Mouse (Mus musculus) forebrain, embryonic 16.5 days (tissue): ENCODE results near the gene Crispld2. TPM values are rescaled to one million over a fixed set of nuclear protein-coding genes. Genes with fewer than 3 reads are reported as not detected.

Experiments used
- ATAC-seq: fragments of 200-750 bp; cut with Nextera tagmentation; 2 replicates; pipeline ENCODE4 v1.8.0; 2017; ENCODE audit warnings: mild to moderate bottlenecking, moderate library complexity
- H3K27ac ChIP-seq: fragments of 300-500 bp; sonication (generic); 2 replicates; pipeline ENCODE4 v1.5.1; 2014; ENCODE audit warnings: low read length, control low read depth
- H3K27me3 ChIP-seq: fragments of 300-500 bp; sonication (generic); replicated peaks from 2 replicates; pipeline ENCODE4 v1.6.1; 2014; ENCODE audit warnings: low read length; ENCODE audit not compliant: control insufficient read depth, insufficient read depth
- H3K36me3 ChIP-seq: fragments of 300-500 bp; sonication (generic); 2 replicates; pipeline ENCODE4 v1.6.1; 2014; ENCODE audit not compliant: control insufficient read depth, insufficient read depth
- H3K4me1 ChIP-seq: fragments of 300-500 bp; sonication (generic); replicated peaks from 2 replicates; pipeline ENCODE4 v1.6.1; 2014; ENCODE audit warnings: low read length; ENCODE audit not compliant: control insufficient read depth, insufficient read depth
- H3K4me2 ChIP-seq: fragments of 300-500 bp; sonication (generic); 2 replicates; pipeline ENCODE4 v1.6.1; 2014; ENCODE audit warnings: mild to moderate bottlenecking, low read length, control low read depth
- H3K4me3 ChIP-seq: fragments of 300-500 bp; sonication (generic); replicated peaks from 2 replicates; pipeline ENCODE4 v1.5.1; 2014; ENCODE audit warnings: mild to moderate bottlenecking, low read length, control low read depth
- H3K9ac ChIP-seq: fragments of 300-500 bp; sonication (generic); replicated peaks from 2 replicates; pipeline ENCODE4 v1.6.1; 2014; ENCODE audit warnings: low read depth, low read length, control low read depth
- H3K9me3 ChIP-seq: fragments of 300-500 bp; sonication (generic); 2 replicates; pipeline ENCODE4 v1.6.1; 2016; ENCODE audit warnings: low read length; ENCODE audit not compliant: control insufficient read depth
- WGBS: fragments of 180-500 bp; shearing (Covaris S2); extraction: QIAGEN DNeasy Blood & Tissue Kit; methylation state at CpG from one replicate; pipeline ENCODE4 v1.1.7; 2014; 5-methylcytosine and 5-hydroxymethylcytosine counted together
- polyA plus RNA-seq: library from polyadenylated mRNA; unstranded; fragments of >200 nt; fragmentation: Nextera tagmentation; extraction: Ambion mirVana; gene quantifications from 2 replicates; pipeline ENCODE4 v1.2.1, GENCODE M21; 2015

Crispld2 gene
- polyA plus RNA-seq, 1 experiment from 2014 or later, result 1.2 TPM

DNA sequence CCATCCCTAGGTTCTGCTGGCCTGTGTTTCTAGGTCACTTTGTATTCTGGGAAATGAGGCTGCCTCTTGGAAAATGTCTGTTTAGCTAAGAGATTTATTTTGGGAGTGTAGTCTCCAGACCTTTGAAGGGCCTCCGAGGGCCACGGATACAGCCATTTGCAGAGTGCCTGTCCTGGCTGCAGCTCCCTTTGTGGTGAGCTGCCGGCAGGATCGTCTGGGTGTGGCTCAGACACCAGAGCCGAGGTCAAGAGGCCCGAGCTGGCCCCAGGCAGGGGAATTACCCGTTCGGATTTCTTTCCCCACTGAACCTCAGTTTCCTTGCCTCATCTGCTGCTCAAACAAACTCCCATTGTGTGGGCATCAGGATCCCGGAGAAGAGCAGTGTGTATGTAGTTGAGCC, 43.9 kb downstream of the Crispld2 start:
- H3K36me3 ChIP-seq, result no peaks in the 10 kb centered on the region
- no peak for ATAC-seq
- H3K4me1 ChIP-seq, result no peaks in the 10 kb centered on the region
- no peak overlapping the region for H3K4me2 ChIP-seq
- H3K27me3 ChIP-seq, result no peaks in the 10 kb centered on the region
- H3K9ac ChIP-seq, result no peak overlapping the region
- H3K9me3 ChIP-seq, result no peaks in the 10 kb centered on the region
- no peak overlapping the region for H3K4me3 ChIP-seq
- no peak overlapping the region for H3K27ac ChIP-seq
- WGBS, result 45% methylated on average over 9 of the region's 9 CpGs

DNA sequence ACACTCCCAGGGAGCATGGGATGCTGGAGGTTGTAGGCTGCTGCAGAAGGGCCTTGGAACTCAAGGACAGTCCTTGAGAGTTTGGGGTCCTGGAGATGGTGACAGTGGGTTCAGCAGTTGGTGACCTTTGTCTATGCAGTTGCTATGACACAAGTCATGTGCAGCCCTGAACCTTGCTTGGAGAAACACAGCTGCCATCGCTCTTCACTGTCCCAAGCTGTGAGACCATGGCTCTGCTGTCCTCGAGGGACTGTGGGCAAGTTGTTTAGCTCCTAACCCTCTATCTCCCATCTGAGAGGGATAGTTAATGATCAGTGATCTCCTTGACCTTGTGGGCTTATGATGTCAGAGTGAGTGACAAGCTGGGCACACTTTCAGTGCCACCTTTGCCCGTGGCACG, 44.3 kb downstream of the Crispld2 start:
- no peaks in the 10 kb centered on the region for H3K36me3 ChIP-seq
- no peak overlapping the region for H3K9ac ChIP-seq
- H3K4me2 ChIP-seq, result no peak overlapping the region
- no peaks in the 10 kb centered on the region for H3K9me3 ChIP-seq
- no peak overlapping the region for H3K4me3 ChIP-seq
- H3K4me1 ChIP-seq, result no peaks in the 10 kb centered on the region
- no peak overlapping the region for H3K27ac ChIP-seq
- no peaks in the 10 kb centered on the region for H3K27me3 ChIP-seq
- WGBS, result 82% methylated on average over 4 of the region's 4 CpGs
- ATAC-seq, result no peak

DNA sequence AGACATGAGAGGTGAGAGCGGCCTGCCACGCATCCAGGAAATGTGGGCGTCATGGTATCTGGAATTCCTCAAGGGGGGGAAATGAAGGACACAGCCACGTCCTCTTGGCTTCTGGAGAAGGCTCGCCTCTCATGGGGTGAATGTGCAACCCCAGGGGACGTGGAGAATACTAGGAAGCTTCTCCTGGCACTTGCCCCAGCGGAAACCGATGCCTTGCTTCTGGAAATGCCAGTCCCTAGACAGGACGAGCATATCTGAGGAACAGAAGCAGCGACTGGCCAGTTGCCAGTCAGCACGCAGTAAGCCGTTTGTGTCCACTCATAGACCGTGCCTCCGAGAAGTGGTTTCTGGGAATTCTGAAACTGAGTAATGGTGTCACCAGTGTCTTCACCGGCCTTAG, 45.0 kb downstream of the Crispld2 start:
- no peak overlapping the region for H3K9ac ChIP-seq
- no peak for ATAC-seq
- no peaks in the 10 kb centered on the region for H3K27me3 ChIP-seq
- no peak overlapping the region for H3K4me2 ChIP-seq
- no peaks in the 10 kb centered on the region for H3K4me1 ChIP-seq
- H3K9me3 ChIP-seq, result no peaks in the 10 kb centered on the region
- H3K36me3 ChIP-seq, result no peaks in the 10 kb centered on the region
- WGBS, result 85% methylated on average over 15 of the region's 15 CpGs
- no peak overlapping the region for H3K27ac ChIP-seq
- no peak overlapping the region for H3K4me3 ChIP-seq

DNA sequence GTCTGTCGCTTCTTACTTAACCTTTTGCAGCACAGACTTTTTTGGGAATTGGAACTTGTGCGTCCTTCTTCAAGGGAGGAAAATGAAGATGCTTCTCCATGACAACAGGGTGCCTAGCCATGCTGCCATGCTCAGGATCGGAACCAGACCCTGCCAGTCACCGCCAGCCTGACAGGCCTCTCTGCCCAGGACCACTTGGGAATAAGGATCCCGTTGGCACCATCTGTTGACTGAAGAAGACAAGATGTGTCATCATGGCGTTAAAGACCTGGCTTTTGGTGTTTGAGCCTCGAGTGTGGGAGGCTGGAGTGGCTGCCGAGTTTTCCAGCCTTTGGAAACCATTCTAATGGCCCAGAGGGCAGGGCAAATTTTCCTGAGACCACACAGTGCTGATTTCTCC, 45.4 kb downstream of the Crispld2 start:
- no peak for ATAC-seq
- H3K27ac ChIP-seq, result no peak overlapping the region
- WGBS, result 82% methylated on average over 8 of the region's 8 CpGs

DNA sequence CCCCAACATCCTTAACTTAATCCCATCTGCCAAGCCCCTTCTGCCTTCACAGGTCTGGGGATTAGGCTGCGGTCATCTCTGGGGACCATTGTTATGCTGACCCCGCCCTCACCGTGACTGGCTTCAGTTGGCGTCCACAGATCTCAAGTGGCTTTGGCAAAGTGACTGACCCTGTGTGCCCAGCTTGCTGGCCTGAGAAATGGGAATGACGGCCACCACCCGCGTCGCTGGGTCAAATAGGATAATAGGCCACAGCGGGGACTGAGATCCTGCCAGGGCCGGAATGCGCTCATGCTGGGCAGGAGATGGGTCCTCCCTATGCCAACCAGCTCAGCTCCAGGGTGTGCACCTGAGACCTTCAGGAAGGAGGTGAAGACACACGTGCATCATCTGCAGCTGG, 46.5 kb downstream of the Crispld2 start:
- Histone ChIP-seq H3K9ac (no peak overlapping the region), H3K9me3 (no peaks in the 10 kb centered on the region), H3K4me3 (no peak overlapping the region), H3K27ac (no peak overlapping the region), H3K4me2 (no peak overlapping the region), H3K27me3 (no peaks in the 10 kb centered on the region), H3K4me1 (no peaks in the 10 kb centered on the region), H3K36me3 (no peaks in the 10 kb centered on the region)
- no peak for ATAC-seq
- 86% methylated on average over 12 of the region's 12 CpGs for WGBS

More for the DNA sequence above, 45.4 kb downstream of the Crispld2 start:
- Histone ChIP-seq H3K36me3 (no peaks in the 10 kb centered on the region), H3K9me3 (no peaks in the 10 kb centered on the region), H3K4me2 (no peak overlapping the region), H3K4me1 (no peaks in the 10 kb centered on the region), H3K4me3 (no peak overlapping the region), H3K9ac (no peak overlapping the region), H3K27me3 (no peaks in the 10 kb centered on the region)

DNA sequence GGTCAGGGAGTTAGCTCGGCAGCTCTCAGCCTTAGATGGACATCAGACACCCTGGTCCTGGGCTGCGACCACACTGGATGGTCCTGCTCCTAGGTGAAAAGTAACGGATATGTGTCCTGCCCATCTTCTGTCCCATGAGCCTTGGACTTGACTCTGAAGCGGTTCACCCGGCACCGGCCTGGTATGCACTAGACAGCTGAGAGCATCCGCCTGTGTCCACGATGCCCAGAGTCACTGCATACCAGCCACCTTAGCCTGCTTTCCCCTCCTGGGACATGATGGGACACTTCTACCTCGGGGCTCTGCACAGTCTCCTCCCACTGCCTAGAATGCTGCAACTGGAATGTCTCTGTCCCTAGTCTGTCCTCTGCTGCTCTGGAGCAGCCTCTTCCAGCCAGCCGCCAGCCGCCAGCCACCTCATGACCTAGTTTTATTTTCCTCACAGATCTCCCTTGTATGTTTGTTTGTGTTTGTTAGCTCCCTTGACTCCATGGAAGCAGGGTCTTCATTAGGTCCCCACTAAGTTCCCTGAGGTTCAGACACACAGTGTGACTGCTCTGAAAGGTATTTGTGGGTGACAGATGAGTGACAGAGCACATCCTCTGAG, 47.2 kb downstream of the Crispld2 start:
- H3K27me3 ChIP-seq, result no peaks in the 10 kb centered on the region
- no peaks in the 10 kb centered on the region for H3K4me1 ChIP-seq
- no peaks in the 10 kb centered on the region for H3K36me3 ChIP-seq
- no peak overlapping the region for H3K4me2 ChIP-seq
- no peak overlapping the region for H3K27ac ChIP-seq
- H3K4me3 ChIP-seq, result no peak overlapping the region
- WGBS, result 88% methylated on average over 11 of the region's 11 CpGs
- no peaks in the 10 kb centered on the region for H3K9me3 ChIP-seq
- no peak overlapping the region for H3K9ac ChIP-seq
- no peak for ATAC-seq

DNA sequence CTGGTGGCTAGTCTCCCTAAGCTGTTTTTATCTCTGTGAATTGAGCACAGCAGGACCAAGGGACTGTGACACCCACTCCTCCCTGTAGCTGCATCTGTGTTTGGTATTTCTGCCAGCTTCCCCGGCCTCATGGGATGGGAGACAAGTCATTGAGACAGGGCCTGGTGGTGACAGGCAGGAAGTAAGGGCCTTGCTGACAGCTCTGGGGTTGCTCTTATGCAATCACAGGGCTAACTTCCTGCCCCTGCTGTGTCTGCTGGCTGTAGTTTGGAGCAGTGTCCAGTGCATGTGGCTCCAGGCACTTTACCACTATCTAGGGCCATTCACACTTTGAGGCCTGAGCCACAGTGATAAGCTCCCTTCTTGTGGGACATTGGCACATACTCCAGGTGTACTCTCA, 48.6 kb downstream of the Crispld2 start:
- 80% methylated on average over 1 of the region's 1 CpGs for WGBS

DNA sequence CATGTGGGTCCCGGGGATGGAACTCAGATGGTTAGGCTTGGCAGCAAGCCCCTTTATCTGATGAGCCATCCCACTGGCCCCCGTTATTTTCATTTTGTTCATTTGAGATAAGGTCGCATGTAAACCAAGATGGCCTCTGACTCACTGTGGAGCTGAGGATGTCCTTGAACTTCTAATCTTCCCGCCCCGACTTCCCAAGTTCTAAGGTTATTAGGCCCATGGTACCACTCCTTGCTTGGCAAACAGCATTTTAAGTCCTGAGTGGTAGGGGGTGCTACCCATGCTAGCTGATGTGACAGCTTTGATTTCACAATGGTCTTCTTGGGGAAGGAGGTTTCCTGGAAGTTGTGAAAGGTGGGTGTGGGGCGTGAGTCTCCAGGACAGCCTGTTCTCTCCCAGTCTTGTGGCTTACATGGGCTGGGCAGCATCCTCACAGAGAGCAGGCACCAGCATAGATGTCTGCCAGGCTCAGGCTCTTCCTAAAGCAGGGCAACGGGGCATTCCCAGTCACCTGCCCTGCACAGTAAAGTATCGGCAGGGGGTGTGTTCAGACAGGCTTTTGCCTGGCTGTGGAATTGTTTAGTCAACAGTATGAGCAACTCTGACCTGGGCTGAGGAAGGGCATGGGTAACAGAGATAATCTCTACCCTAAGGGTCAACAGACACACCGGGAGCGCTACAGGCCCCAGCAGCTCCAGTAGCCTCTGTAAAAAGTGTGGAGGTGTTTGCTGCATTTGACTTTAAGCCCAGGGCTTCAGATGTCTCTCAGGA, 50.5 kb downstream of the Crispld2 start:
- Histone ChIP-seq H3K4me3 (no peak overlapping the region), H3K4me1 (peaks cover 14% of the 10 kb centered on the region), H3K9me3 (no peaks in the 10 kb centered on the region), H3K36me3 (no peaks in the 10 kb centered on the region), H3K27me3 (no peaks in the 10 kb centered on the region), H3K4me2 (no peak overlapping the region), H3K9ac (no peak overlapping the region), H3K27ac (no peak overlapping the region)
- no peak for ATAC-seq
- 80% methylated on average over 10 of the region's 10 CpGs for WGBS

More for the DNA sequence above, 48.6 kb downstream of the Crispld2 start:
- H3K4me2 ChIP-seq, result no peak overlapping the region
- H3K27me3 ChIP-seq, result no peaks in the 10 kb centered on the region
- no peaks in the 10 kb centered on the region for H3K36me3 ChIP-seq
- H3K9ac ChIP-seq, result no peak overlapping the region
- H3K9me3 ChIP-seq, result no peaks in the 10 kb centered on the region
- peaks cover 1% of the 10 kb centered on the region; the same call in 1 of the 2 replicates for H3K4me1 ChIP-seq
- H3K27ac ChIP-seq, result no peak overlapping the region
- H3K4me3 ChIP-seq, result no peak overlapping the region
- no peak for ATAC-seq

DNA sequence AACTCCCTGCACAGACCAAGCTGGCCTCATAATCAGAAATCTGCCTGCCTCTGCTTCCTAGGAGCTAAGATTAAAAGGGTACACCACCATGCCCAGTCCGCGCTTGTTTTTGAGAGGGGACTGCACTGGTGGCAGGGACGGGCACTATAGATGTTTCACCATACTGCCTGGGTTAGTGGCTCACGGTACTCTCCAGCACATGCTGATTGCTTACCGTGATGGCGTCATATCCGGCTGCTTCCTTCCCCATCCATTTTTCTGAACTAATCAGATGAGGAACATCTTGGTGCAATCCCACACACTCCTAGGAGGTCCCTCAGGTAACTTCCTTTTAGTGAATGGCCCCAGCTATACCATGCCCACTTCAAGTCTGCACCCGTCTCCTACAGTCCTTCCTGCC, 52.7 kb downstream of the Crispld2 start:
- H3K9me3 ChIP-seq, result no peaks in the 10 kb centered on the region
- ATAC-seq, result no peak
- no peak overlapping the region for H3K9ac ChIP-seq
- 85% methylated on average over 8 of the region's 8 CpGs for WGBS
- H3K4me2 ChIP-seq, result no peak overlapping the region
- no peaks in the 10 kb centered on the region for H3K36me3 ChIP-seq
- H3K4me3 ChIP-seq, result no peak overlapping the region
- H3K4me1 ChIP-seq, result peaks cover 14% of the 10 kb centered on the region
- no peaks in the 10 kb centered on the region for H3K27me3 ChIP-seq
- no peak overlapping the region for H3K27ac ChIP-seq
